Mouse (Mus musculus) lung, adult 10 weeks (tissue): Measurements from ENCODE around the gene Masp2. TPM values are rescaled to one million over a fixed set of nuclear protein-coding genes. Genes with fewer than 3 reads are reported as not detected.

Experiments
- polyA plus RNA-seq: library from polyadenylated mRNA; stranded (reverse); fragments of 350-450 nt; fragmentation: Illumina TruSeq; extraction: RNeasy Lipid Tissue Mini Kit (QIAGEN cat#74804); gene quantifications from one replicate; pipeline ENCODE4 v1.2.3, GENCODE M21; 2014; ENCODE audit warnings: low read depth, low replicate concordance; ENCODE audit not compliant: insufficient read depth

Masp2 gene
- polyA plus RNA-seq, result 0.27 TPM

DNA sequence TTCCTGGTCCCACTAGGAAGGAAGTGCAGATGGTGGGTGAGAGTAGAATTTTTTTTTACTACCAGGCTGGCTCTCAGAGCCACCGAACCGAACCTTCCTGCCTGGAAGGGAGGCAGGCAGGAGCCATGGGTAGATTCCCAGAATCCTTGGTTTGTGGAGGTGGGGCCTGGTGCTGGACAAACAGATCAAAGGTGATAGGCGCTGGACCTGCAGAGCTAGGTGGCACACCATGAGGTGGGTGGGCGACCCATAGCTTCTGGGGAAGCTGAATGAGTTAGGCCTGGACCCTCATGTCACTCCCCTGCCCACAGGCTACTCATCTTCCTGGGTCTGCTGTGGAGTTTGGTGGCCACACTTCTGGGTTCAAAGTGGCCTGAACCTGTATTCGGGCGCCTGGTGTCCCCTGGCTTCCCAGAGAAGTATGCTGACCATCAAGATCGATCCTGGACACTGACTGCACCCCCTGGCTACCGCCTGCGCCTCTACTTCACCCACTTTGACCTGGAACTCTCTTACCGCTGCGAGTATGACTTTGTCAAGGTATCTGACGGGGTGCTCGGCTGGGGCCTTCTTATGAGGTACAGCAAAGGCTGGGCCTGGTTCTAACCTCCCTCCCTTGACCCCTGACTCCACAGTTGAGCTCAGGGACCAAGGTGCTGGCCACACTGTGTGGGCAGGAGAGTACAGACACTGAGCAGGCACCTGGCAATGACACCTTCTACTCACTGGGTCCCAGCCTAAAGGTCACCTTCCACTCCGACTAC, at the start of gene Masp2:
TSS of gene Masp2 (plus strand) at position 198 of the 764 bp plus-strand sequence.

GRCm38 (mm10) chr4:148558297-148559000, 43.9 kb upstream of the Masp2 start, which contains the start of gene Exosc10:
Gene Exosc10 (plus strand): TSS chr4:148558429.

GRCm38 (mm10) chr4:148591171-148591630, 11.2 kb upstream of the Masp2 start, which contains the start of gene Srm:
Gene Srm (plus strand): TSS chr4:148591503.

DNA sequence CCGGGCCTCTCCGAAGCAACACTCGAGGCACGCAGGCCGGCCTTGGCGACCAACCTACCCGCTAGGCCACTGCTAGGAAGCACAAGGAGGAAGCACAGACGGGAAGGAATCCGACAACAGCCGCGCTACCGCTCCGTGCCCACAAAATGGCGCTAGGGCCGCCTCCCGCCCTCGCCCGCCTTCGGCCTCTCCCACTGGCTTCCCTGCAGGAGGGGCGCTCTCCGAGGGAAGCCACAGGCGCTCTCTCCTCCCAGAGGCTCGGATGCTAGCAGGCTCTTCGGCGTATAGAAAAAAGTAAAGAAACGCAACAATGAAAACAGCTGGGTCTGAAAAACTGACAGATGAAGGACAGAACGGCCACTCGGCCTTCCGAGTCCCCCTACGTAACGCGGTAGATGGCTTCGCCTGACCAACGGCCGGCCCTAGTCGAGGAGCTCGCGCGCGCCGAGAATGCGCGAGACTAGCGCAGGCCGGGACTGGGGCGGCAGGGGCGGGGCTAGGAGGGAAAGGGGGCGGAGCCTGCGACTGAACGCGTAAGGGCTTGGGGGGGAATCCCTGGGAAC, 24.4 kb downstream of the Masp2 start, which contains the start of gene Tardbp:
TSS of gene Tardbp (minus strand) at position 397 of the 563 bp plus-strand sequence.

GRCm38 (mm10) chr4:148643291-148644156, 41.2 kb downstream of the Masp2 start, which contains the start of gene Gm572:
Gene Gm572 (plus strand): TSS chr4:148643317.

Other genes starting within 250 kb of the Masp2 start
- 5.5 TPM for gene Ubiad1, start 157.8 kb upstream of the Masp2 start, polyA plus RNA-seq
- gene Mtor, start 153.9 kb upstream of the Masp2 start, polyA plus RNA-seq, result 5.0 TPM
- gene Angptl7, start 102.1 kb upstream of the Masp2 start, polyA plus RNA-seq, result 2.0 TPM
- 21.3 TPM for gene Exosc10, start 44.1 kb upstream of the Masp2 start, polyA plus RNA-seq
- 18.8 TPM for gene Srm, start 11.1 kb upstream of the Masp2 start, polyA plus RNA-seq
- 156 TPM for gene Tardbp, start 24.5 kb downstream of the Masp2 start, polyA plus RNA-seq
- gene Gm572, start 40.8 kb downstream of the Masp2 start, polyA plus RNA-seq, result not detected
- gene Casz1, start 201.9 kb downstream of the Masp2 start, polyA plus RNA-seq, result 8.4 TPM